Mouse (Mus musculus) embryonic facial prominence, embryonic 10.5 days (tissue): ENCODE data around the gene Olfr1122. TPM values are rescaled to one million over a fixed set of nuclear protein-coding genes. Genes with fewer than 3 reads are reported as not detected.

Experiments
- polyA plus RNA-seq: library from polyadenylated mRNA; unstranded; fragments of >200 nt; fragmentation: Nextera tagmentation; extraction: Ambion mirVana; gene quantifications from 2 replicates; pipeline ENCODE4 v1.2.1, GENCODE M21; 2016

Gene Olfr1122
- polyA plus RNA-seq, 1 experiment from 2014 or later: not detected

Other genes with a start within 250 kb of the Olfr1122 start
- not detected in 2 replicates for gene Olfr1110, start 245.5 kb upstream of the Olfr1122 start, polyA plus RNA-seq
- not detected in 2 replicates for gene Olfr1111, start 233.2 kb upstream of the Olfr1122 start, polyA plus RNA-seq
- gene Olfr1112, start 198.1 kb upstream of the Olfr1122 start, polyA plus RNA-seq: not detected in 2 replicates
- not detected in 2 replicates for gene Olfr1113, start 176.9 kb upstream of the Olfr1122 start, polyA plus RNA-seq
- gene Olfr1115, start 137.8 kb upstream of the Olfr1122 start, polyA plus RNA-seq: not detected in 2 replicates
- not detected in 2 replicates for gene Olfr1116, start 118.3 kb upstream of the Olfr1122 start, polyA plus RNA-seq
- not detected in 2 replicates for gene Olfr1118, start 78.3 kb upstream of the Olfr1122 start, polyA plus RNA-seq
- not detected in 2 replicates for gene Olfr1120, start 31.0 kb upstream of the Olfr1122 start, polyA plus RNA-seq
- not detected in 2 replicates for gene Olfr1121, start 16.0 kb upstream of the Olfr1122 start, polyA plus RNA-seq
- not detected in 2 replicates for gene Olfr1123, start 30.8 kb downstream of the Olfr1122 start, polyA plus RNA-seq
- 0.06 and 0.14 TPM in 2 replicates for gene Olfr1124, start 44.4 kb downstream of the Olfr1122 start, polyA plus RNA-seq
- gene Olfr1126, start 68.1 kb downstream of the Olfr1122 start, polyA plus RNA-seq: not detected in 2 replicates
- not detected in 2 replicates for gene Pramel7, start 111.2 kb downstream of the Olfr1122 start, polyA plus RNA-seq
- not detected in 2 replicates for gene Pramel6, start 120.7 kb downstream of the Olfr1122 start, polyA plus RNA-seq
- gene Olfr153, start 145.9 kb downstream of the Olfr1122 start, polyA plus RNA-seq: not detected in 2 replicates
- not detected in 2 replicates for gene Olfr1128, start 159.7 kb downstream of the Olfr1122 start, polyA plus RNA-seq
- not detected in 2 replicates for gene Olfr1129, start 188.1 kb downstream of the Olfr1122 start, polyA plus RNA-seq
- gene Olfr1130, start 220.4 kb downstream of the Olfr1122 start, polyA plus RNA-seq: not detected in 2 replicates
- gene Olfr1131, start 241.3 kb downstream of the Olfr1122 start, polyA plus RNA-seq: not detected in 2 replicates